Mouse (Mus musculus) gonadal fat pad, adult 2 months (tissue): Measurements from ENCODE around the gene Smim8. TPM values are rescaled to one million over a fixed set of nuclear protein-coding genes. Genes with fewer than 3 reads are reported as not detected.
"Not testable (repeated sequence)": the region's sequence is repeated elsewhere in the genome, so short reads cannot be mapped to it uniquely, and the experiment has no call there.

ENCODE experiments used
- DNase-seq: peaks from one replicate; pipeline ENCODE4 v3.0.0-alpha.2; 2012; ENCODE audit warnings: low read depth
- polyA plus RNA-seq: library from polyadenylated mRNA; depleted of rRNA; stranded (reverse); fragments of >200 nt; gene quantifications from 2 replicates; pipeline ENCODE4 v1.2.3, GENCODE M21; 2012; rRNA removed

The Smim8 gene
- 7.9 and 8.6 TPM in 2 replicates for polyA plus RNA-seq

- DNase-seq, result no peak
Measured at GRCm38 (mm10) chr4:34777677-34778527, at the start of gene Smim8. Gene Smim8 (minus strand): TSS chr4:34778423.

- no peak for DNase-seq
Measured at GRCm38 (mm10) chr4:34823901-34824300, 45.7 kb upstream of the Smim8 start.

- DNase-seq, result no peak
Measured at GRCm38 (mm10) chr4:34819904-34820303, 41.7 kb upstream of the Smim8 start.

DNA sequence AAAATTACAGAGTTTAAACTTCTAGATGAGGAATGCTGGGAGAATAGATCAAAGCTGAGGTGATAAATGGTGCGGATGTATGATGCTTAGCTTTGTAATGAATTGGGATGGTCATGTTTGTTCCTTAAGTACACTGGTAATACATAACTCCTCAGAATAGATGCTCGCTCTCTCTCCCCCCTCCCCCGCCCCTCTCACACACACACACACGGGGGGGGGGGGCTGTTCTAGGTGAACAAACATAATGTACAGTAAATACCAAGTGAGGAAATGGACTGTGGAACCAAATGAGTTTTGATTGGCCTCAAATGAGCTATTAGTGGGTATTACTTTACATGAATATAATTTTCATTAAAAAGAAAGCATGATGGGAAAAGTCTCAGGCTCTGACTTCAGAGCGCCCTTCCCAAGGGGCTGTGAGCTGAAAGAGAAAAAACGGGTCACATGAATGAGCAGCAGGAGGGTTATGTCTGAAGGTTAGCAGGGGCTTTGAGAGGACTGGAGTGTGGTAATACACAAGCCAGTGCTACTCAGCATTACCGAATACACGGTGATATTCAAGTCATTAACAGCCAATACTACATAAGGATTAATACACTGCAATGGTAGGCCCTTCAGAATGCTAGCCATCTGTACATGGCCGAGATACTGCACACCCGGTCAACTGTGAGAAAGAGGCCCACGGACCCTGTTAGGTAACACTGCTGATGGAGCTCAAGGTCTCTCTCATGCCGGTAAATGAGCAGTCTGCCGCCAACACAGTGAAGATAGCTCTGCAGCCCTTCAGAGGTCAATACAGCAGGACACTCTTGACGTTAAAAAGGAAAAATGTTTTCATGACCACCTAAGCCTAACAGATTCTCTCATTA lies 23.2 kb upstream of the Smim8 start:
- DNase-seq, result no peak

GRCm38 (mm10) chr4:34798005-34798404 lies 19.8 kb upstream of the Smim8 start:
- DNase-seq, result no peak

DNA sequence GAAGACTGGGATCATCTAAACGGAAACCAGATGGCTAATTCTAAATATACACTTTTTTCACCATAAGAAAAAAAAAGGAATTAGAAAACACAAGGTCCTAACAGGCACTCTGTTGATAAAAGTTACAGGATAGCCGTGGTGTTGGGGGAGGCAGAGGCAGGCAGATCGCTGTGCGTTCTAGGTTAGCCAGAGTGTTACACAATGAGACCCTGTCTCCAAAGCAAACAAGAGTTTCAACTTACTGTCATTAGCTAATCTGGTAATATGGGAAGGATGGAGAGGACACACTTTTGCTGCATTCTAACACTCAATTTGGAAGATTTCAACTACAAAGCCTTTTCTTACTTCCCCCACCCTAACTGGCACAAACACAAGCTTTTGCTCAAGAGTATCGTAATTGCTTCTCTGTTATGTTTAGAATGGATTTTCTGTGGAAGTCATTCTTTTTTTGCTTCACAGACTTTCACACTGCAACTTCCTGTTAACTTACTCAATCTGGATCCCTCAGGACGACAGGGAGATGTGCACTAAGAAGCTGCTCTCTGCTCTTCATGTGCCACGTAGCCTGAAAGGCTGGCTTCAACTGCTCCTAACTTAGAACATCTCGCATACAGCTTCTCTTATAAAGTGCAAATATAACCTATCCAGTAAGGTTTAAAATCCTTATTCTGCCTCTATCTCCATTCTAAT lies 19.2 kb upstream of the Smim8 start:
- no peak for DNase-seq

DNA sequence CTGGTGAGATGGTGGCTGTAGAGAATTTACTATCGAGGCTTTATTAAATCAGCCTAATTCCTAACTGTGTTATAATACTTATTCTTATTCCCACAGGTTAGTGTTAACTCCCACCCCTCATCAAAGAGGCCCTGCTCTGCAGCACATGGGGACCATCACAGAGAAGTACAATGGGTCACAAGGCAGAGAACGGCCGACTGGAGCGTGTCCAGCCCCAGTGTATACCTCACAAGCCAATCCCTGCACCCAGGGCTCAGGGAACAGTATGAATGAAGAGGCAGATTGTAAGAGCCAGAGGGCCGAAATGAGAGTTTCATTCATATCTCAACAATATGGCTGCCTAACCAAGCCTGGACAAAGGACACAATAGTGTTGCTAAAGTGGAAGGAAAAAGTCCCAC lies 18.1 kb upstream of the Smim8 start:
- no peak for DNase-seq

DNA sequence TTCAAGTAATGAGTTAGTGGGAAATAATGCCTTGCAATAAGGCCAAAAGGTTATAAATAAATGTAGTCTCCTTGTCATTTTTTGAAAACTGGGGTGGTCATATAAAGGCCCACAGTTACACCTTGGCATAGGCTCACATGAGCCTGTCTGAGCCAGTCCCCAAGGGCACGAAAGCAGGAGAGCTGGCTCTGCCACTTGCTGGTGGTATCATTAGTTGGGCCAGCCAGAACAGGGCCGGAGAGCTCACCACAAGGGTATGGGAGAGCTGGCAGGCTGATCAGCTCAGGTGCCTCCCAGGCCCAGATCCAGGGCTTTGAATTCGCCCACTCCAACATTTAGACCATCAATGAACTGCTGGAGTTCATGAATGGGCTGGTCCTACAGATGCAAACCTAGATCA lies 8.3 kb upstream of the Smim8 start:
- peak; percentile 47 for DNase-seq

- DNase-seq, result no peak
Measured at GRCm38 (mm10) chr4:34785646-34786045, 7.4 kb upstream of the Smim8 start.

DNA sequence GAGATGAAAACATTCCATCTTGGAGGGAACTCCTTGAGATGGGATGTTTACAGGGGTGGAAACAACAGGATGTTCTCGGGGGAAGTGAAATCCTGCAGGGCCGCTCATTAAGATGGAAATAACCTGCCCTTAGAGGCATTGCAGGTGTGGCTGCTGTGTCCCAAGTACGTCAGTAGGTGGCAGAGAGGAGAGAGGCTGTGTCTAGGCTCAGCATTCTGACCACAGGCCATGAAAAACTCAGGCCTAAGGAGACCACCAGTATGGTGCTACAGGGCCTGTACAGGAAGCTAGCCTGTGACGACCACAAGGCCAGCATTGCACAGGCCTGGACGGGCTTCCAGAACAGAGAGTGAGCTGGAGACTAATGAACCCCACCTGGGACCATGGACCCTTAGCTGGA lies 6.6 kb upstream of the Smim8 start:
- DNase-seq, result no peak

GRCm38 (mm10) chr4:34782730-34783129 lies 4.5 kb upstream of the Smim8 start:
- no peak for DNase-seq

DNA sequence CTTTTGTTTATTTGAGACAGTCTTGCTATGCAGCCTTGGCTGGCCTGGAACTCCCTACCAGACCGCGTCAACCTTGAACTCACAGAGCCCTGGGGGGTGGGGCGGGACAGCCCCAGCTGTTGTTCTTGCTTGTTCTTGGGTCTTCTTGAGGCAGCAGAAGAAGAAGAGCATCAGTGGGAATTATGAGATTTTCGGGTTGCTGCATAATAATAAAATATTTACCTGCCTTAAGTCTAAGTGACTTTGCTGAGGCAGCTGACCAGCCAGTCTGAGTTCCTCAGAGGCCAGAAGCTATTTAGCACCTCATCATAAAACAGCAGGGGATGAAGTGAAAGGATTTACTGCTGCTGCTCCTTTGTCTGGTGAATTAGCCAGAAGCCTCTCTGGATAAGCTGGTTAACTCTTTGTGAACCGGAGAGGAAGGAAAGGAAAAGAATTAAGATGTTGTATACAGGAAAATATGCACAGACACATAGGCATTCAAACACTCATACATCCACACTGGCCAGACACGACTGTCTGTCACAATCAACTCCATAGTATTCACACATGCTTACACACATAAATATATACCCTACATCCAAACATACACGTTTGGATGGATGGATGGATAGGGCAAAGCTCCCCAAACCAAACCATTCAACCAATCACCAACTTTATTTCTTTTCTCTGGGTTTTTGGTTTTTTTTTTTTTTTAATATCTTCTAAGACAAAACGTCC lies 6.4 kb downstream of the Smim8 start:
- DNase-seq, result no peak

GRCm38 (mm10) chr4:34756163-34756562 lies 22.1 kb downstream of the Smim8 start, which contains the start of gene Gm136:
Gene Gm136 (minus strand): TSS chr4:34756263.
- no peak for DNase-seq

- DNase-seq, result no peak
Measured at GRCm38 (mm10) chr4:34749236-34749635, 29.0 kb downstream of the Smim8 start.

- DNase-seq, result no peak
Measured at GRCm38 (mm10) chr4:34734461-34734860, 43.8 kb downstream of the Smim8 start.

DNA sequence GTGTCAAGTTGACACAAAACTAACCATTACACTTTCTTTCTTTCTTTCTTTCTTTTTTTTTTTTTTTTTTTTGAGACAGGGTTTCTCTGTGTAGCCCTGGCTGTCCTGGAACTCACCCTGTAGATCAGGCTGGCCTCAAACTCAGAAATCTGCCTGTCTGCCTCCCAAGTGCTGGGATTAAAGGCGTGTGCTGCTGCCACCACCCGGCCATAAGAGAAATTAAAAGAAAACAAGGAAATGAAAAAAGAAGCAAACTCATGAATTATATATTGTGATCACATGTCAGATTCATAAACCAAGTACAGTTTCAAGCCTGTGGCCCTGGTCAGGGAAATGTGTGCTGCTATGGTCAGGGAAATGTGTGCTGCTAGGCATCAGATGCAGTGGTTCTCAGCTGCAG lies 44.8 kb downstream of the Smim8 start:
- not testable (repeated sequence) for DNase-seq

DNA sequence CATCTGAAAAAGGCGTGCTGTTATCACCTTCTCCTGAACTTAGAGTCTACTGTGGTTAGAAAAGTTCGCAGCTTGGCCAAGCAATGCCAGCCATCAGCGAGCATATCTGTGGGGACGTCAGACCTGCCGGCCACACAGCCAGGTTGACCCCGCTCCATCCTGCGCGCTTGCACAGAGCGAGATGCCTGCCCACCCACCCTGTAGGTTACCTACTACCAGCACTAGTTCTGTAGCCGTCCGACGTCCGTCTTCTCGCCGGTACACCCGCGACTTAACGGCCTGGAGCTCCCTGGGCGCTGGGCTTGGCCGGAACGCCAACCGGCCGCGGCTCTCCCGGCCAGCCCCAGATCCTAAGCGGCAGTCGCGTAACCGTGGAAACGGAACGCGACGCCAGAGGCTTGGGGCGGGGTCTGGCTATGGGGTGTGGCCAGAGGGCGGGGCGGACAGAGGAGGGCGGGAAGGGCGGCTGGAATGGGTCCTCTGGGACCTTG lies 48.3 kb downstream of the Smim8 start, which contains the start of gene Cfap206:
Gene Cfap206 (minus strand): TSS at position 356 of the 491 bp plus-strand sequence.
- DNase-seq, result no peak

GRCm38 (mm10) chr4:34725710-34726109 lies 52.5 kb downstream of the Smim8 start:
- not testable (repeated sequence) for DNase-seq

DNA sequence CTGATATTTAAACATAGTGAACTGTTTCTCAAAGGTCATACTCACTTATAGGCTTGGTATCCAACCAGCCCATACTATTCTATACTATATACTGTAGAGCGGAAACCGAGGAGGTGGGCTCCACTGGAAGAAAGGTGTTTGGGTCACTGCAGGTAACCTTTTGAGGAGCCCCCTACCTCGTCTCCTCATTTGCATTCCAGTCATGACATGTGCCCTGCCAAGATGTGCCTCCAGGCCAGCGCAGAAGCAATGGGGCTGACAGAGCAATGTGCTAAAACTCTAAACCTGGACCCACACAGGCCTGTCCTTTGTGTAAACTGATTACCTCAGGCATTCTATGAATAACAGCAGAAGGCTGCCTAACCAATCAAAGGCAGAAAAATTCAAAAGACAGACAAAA lies 53.9 kb downstream of the Smim8 start:
- no peak for DNase-seq

DNA sequence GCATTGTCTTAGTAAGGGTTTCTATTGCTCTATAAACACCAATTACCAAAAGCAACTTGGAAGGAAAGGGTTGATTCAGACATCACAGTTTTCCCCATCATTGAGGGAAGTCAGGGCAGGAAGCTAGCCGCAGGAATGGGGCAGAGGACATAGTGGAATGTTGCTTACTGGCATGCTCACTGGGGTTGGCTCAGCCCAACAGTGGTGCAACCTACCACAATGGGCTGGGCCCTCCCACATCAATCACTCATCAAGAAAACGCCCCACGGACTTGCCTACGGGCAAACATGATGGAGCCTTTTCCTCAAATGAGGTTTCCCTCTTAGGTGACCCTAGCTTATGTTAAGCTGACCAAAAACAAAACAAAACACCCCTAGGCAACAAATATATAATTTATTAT lies 55.0 kb downstream of the Smim8 start:
- DNase-seq, result no peak
